In the genomic region with DNA sequence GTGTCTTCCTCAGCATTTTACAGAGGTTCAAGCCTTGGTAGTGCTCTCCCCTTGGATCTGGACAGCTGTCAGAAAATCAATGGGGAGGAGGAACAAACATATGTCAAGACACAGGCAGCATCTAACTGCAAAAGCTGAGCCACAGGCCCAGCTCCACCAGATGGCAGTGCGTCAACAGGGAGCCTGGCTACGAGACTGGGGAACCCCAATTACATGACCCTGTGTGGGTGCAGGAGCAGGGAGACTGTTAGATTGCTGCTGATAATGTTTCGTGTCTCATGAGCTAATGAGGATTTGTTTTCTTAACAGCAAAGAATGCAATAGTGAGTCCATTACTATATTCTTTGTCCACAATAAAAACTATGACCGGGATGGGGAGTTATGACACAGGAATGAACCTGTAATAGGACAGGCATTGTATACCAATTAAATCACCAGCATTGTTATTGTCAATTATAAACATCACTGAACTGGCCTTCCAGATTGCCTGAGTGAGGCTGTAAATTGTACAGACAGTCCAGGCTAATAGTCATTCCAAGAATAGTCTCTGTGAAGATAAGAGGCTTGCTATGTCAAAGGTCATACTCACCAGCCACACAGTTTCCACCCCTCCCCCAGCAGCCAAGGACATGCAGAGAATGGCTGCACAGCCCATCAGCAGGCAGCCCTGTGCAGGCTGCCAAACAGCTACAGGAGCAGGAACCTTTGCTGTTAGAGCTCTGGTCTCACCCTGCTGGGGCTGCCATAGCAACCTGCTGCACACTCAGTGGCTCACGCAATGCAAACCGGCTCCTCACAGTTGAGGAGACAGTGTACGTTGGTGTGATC, we compare ENCODE assay signal across 8 mouse cellular contexts. TPM values are rescaled to one million over a fixed set of nuclear protein-coding genes. Genes with fewer than 3 reads are reported as not detected.
DNase-seq lines count a peak whose midpoint lies in the region; ATAC-seq lines count a peak whose summit lies in the region.

No protein-coding gene starts in this region.

- intact Hi-C loops in left cerebral cortex, postnatal 14 days (cut with DNase I) = loop anchor here (2.0 to 10.0 kb wide), 4 partner anchors 45 to 273 kb away; no protein-coding TSS in a partner anchor

- DNase-seq in adrenal gland, adult 8-10 months = peak; percentile 78
- peak; percentile 87 for DNase-seq in embryo, embryonic 10.5 days (ENCODE audit: low spot score)
- peak; percentile 61 for DNase-seq in heart, adult 8-10 months (ENCODE audit: low spot score)
- DNase-seq in kidney, adult 18-20 months = peak; percentile 78
- DNase-seq in left cerebral cortex, postnatal 14 days (ENCODE audit: low spot score in 2 of 2) = peak; percentile 73 to 76
- DNase-seq in mesoderm, embryonic 11.5 days (ENCODE audit: low read depth, low spot score) = peak; percentile 76
- DNase-seq in right cerebral cortex, postnatal 4 days = peak; percentile 72

- no peak for ATAC-seq in activated CD4-positive, CD25-positive, alpha-beta regulatory T cell, adult 4 months

RNA-seq across cellular contexts. Expression of a gene that starts 58.8 kb away (rescaled TPM):
- not detected for total RNA-seq in adrenal gland, adult 8-10 months (2022)
- total RNA-seq in heart, adult 8-10 months (2022) = under 1 TPM in 3 of 4 experiments, not detected in 1; 0.16 to 0.35 (median 0.17) TPM
- 1 to 10 TPM; 7.8 to 9.0 TPM for total RNA-seq in left cerebral cortex, postnatal 14 days (2021)
- polyA plus RNA-seq in activated CD4-positive, CD25-positive, alpha-beta regulatory T cell, adult 4 months (2017; shearing (Covaris generic)) = under 1 TPM in 1 of 2 experiments, not detected in 1; 0.22 TPM

Comparison
In these comparisons a context has a peak if more than half of its experiments do, and no peak if none do; other contexts are left out.
1. RNA of a gene that starts 58.8 kb away (total RNA-seq): 7.8 to 9.0 TPM in left cerebral cortex, postnatal 14 days; 0.16 to 0.35 TPM in heart, adult 8-10 months and not detected in adrenal gland, adult 8-10 months; every median in the first group is over 4 times any median in the second.
2. Peak in every context shown above with its lines, with median percentiles within 50 percentile points of each other: DNase-seq.